Mouse (Mus musculus) forebrain, embryonic 16.5 days (tissue): Measurements from ENCODE around the gene Il2rb. TPM values are rescaled to one million over a fixed set of nuclear protein-coding genes. Genes with fewer than 3 reads are reported as not detected.

Experiments used
- ATAC-seq: fragments of 200-750 bp; cut with Nextera tagmentation; 2 replicates; pipeline ENCODE4 v1.8.0; 2017; ENCODE audit warnings: mild to moderate bottlenecking, moderate library complexity
- H3K27ac ChIP-seq: fragments of 300-500 bp; sonication (generic); 2 replicates; pipeline ENCODE4 v1.5.1; 2014; ENCODE audit warnings: low read length, control low read depth
- H3K27me3 ChIP-seq: fragments of 300-500 bp; sonication (generic); replicated peaks from 2 replicates; pipeline ENCODE4 v1.6.1; 2014; ENCODE audit warnings: low read length; ENCODE audit not compliant: control insufficient read depth, insufficient read depth
- H3K36me3 ChIP-seq: fragments of 300-500 bp; sonication (generic); 2 replicates; pipeline ENCODE4 v1.6.1; 2014; ENCODE audit not compliant: control insufficient read depth, insufficient read depth
- H3K4me1 ChIP-seq: fragments of 300-500 bp; sonication (generic); replicated peaks from 2 replicates; pipeline ENCODE4 v1.6.1; 2014; ENCODE audit warnings: low read length; ENCODE audit not compliant: control insufficient read depth, insufficient read depth
- H3K4me2 ChIP-seq: fragments of 300-500 bp; sonication (generic); 2 replicates; pipeline ENCODE4 v1.6.1; 2014; ENCODE audit warnings: mild to moderate bottlenecking, low read length, control low read depth
- H3K4me3 ChIP-seq: fragments of 300-500 bp; sonication (generic); replicated peaks from 2 replicates; pipeline ENCODE4 v1.5.1; 2014; ENCODE audit warnings: mild to moderate bottlenecking, low read length, control low read depth
- H3K9ac ChIP-seq: fragments of 300-500 bp; sonication (generic); replicated peaks from 2 replicates; pipeline ENCODE4 v1.6.1; 2014; ENCODE audit warnings: low read depth, low read length, control low read depth
- H3K9me3 ChIP-seq: fragments of 300-500 bp; sonication (generic); 2 replicates; pipeline ENCODE4 v1.6.1; 2016; ENCODE audit warnings: low read length; ENCODE audit not compliant: control insufficient read depth
- WGBS: fragments of 180-500 bp; shearing (Covaris S2); extraction: QIAGEN DNeasy Blood & Tissue Kit; methylation state at CpG from one replicate; pipeline ENCODE4 v1.1.7; 2014; 5-methylcytosine and 5-hydroxymethylcytosine counted together
- polyA plus RNA-seq: library from polyadenylated mRNA; unstranded; fragments of >200 nt; fragmentation: Nextera tagmentation; extraction: Ambion mirVana; gene quantifications from 2 replicates; pipeline ENCODE4 v1.2.1, GENCODE M21; 2015

Il2rb gene
- polyA plus RNA-seq, 1 experiment from 2014 or later, result not detected

DNA sequence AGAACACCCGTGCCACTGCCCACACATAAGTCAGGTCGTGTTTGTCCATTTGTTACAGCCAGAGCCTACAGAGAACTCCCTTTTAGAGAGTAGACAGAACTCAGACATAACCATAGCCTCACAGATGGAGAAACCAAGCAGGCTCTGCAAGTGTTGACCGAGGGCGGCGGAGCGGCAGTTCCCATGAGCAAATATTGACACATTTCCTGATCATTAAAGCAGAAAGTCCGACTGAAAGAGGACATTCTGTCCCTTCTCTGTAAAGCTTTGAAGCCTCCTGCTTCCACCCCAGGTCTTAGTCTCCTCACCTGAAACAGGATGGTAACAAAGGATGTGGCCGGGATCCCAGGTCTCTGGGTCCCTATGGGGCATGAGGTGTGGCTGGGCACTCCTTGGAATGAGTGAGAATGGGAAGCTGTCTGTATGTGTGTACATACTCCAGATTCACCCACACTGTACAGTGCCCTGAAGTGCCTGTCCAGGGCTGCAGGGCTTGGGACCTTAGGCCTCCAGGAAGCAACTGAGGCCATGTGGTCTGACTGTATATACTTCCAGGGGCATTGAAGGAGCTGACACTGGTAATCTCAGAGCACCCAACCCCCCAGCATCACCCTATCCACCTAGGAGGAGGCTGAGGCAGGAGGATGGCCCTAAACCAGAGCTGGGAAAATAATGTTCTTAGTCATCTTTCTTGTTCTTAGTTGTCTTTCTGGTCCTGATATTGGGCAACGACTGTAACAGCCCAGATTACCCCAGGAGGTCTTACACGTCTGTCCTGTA lies 37.7 kb upstream of the Il2rb start:
- 77% methylated on average over 10 of the region's 10 CpGs for WGBS
- ATAC-seq, result no peak
- Histone ChIP-seq H3K9me3 (no peaks in the 10 kb centered on the region), H3K4me2 (no peak overlapping the region), H3K27me3 (no peaks in the 10 kb centered on the region), H3K27ac (no peak overlapping the region), H3K9ac (0 out of 2 replicates have a peak overlapping the region, but pooled peaks have one; percentile 10), H3K4me3 (no peak overlapping the region), H3K4me1 (peaks cover 20% of the 10 kb centered on the region), H3K36me3 (no peaks in the 10 kb centered on the region)

- H3K4me2 ChIP-seq, result peak overlapping the region; percentile 60
- H3K9ac ChIP-seq, result peak overlapping the region; percentile 65
- WGBS, result under 1% methylated on average over 25 of the region's 25 CpGs
- peak overlapping the region; percentile 37 for H3K4me3 ChIP-seq
- no peaks in the 10 kb centered on the region for H3K36me3 ChIP-seq
- H3K27ac ChIP-seq, result peak overlapping the region; percentile 67
- H3K9me3 ChIP-seq, result no peaks in the 10 kb centered on the region
- ATAC-seq, result peak; percentile 89
- peaks cover 20% of the 10 kb centered on the region for H3K4me1 ChIP-seq
- no peaks in the 10 kb centered on the region for H3K27me3 ChIP-seq
Measured at GRCm38 (mm10) chr15:78531901-78532469, 36.9 kb upstream of the Il2rb start.

DNA sequence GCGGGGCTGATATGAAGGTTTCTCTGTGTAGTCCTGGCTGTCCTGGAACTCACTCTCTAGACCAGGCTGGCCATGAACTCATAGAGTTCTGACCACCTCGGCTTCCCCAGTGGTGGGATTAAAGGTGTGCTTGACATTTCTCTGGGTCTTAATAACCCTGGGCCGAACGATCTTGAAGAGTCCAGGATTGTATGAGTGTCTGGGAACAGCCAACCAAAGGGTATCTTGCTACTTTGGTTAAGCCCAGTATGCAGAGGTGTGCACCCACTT lies 36.3 kb upstream of the Il2rb start:
- H3K27me3 ChIP-seq, result no peaks in the 10 kb centered on the region
- no peaks in the 10 kb centered on the region for H3K9me3 ChIP-seq
- H3K27ac ChIP-seq, result no peak overlapping the region
- H3K4me2 ChIP-seq, result peak overlapping the region; percentile 60
- no peak for ATAC-seq
- peak overlapping the region; percentile 37; the same call in 1 of the 2 replicates for H3K4me3 ChIP-seq
- 77% methylated on average over 4 of the region's 4 CpGs for WGBS
- H3K36me3 ChIP-seq, result no peaks in the 10 kb centered on the region
- H3K9ac ChIP-seq, result peak overlapping the region; percentile 65; the same call in 1 of the 2 replicates
- peaks cover 20% of the 10 kb centered on the region for H3K4me1 ChIP-seq

DNA sequence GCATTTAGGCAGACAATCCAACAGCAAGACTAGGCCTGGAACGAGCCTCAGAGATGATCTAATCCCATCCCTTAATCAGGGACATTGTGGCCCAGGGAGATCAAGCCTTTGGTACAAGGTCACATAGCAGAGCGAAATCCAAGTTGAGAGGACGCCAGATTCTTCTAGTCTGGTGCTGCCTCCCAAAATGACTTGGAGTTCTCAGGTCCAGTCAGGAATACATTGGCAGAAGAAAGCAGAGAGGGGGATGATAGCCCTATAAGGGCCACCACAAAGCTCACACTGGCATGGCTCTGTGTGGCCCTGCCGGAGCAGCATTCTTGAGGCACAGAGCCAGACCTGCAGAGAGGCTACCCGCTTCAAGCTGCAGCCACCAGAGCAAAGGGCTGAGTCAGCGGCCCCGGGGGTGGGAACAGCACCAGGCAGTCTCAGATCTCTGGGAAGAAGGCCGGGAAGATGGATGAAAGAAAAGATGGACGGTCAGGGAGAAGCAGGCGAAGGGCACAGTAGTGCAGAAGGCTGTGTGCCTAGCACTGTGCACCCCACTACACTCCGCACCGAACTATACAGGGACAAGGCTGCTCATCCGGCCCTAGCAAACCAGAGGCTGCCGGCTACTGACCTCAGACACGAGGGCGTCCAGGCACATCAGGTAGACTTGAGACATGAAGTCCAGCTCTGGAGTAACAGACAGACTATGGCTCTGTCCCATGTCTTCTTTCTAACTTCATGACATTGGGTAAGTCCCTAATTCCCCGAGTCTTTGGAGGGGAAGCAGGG lies 35.8 kb upstream of the Il2rb start, which contains the start of gene C1qtnf6:
C1qtnf6 (minus strand) TSS at position 746 of the 780 bp plus-strand sequence.
- Histone ChIP-seq H3K9ac (peak within 1 kb of the TSS; percentile 65), H3K4me2 (peak within 1 kb of the TSS; percentile 60), H3K27ac (peak within 1 kb of the TSS; percentile 67), H3K9me3 (no peaks in the 10 kb centered on the region), H3K4me3 (peak within 1 kb of the TSS; percentile 37), H3K4me1 (peaks cover 20% of the 10 kb centered on the region), H3K36me3 (no peaks in the 10 kb centered on the region), H3K27me3 (no peaks in the 10 kb centered on the region)
- WGBS, result 74% methylated on average over 17 of the region's 17 CpGs
- no peak for ATAC-seq

DNA sequence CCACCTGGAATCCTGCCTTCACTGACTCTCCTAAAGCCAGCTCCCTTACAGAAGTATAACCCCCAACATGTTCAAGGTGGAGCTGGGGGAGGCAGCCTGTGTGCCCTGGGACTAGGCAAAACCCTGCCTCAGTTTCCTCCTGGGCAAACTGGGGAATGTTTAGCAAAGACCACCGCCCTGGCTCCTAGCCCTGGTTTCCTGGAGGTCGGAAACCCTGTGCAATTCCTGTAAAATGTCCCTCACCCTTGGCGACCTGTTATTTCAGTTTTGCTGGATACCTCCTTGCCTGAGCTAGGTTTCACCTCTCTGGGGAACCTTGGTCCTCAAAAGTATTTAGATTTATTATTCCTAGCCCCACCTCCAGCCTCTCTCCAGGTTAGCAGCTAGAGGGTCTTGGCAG lies 35.1 kb upstream of the Il2rb start:
- no peaks in the 10 kb centered on the region for H3K9me3 ChIP-seq
- no peak for ATAC-seq
- peak overlapping the region; percentile 70 for H3K9ac ChIP-seq
- 0 out of 2 replicates have a peak overlapping the region, but pooled peaks have one; percentile 12 for H3K27ac ChIP-seq
- H3K4me1 ChIP-seq, result peaks cover 20% of the 10 kb centered on the region
- H3K27me3 ChIP-seq, result no peaks in the 10 kb centered on the region
- no peaks in the 10 kb centered on the region for H3K36me3 ChIP-seq
- 0 out of 2 replicates have a peak overlapping the region, but pooled peaks have one; percentile 68 for H3K4me2 ChIP-seq
- WGBS, result 80% methylated on average over 3 of the region's 3 CpGs
- no peak overlapping the region for H3K4me3 ChIP-seq

- Histone ChIP-seq H3K36me3 (no peaks in the 10 kb centered on the region), H3K9ac (peak overlapping the region; percentile 70), H3K27me3 (no peaks in the 10 kb centered on the region), H3K9me3 (no peaks in the 10 kb centered on the region), H3K4me2 (peak overlapping the region; percentile 68), H3K27ac (peak overlapping the region; percentile 71; the same call in 1 of the 2 replicates), H3K4me3 (peak overlapping the region; percentile 42), H3K4me1 (peaks cover 20% of the 10 kb centered on the region)
- WGBS, result 4% methylated on average over 15 of the region's 15 CpGs
- ATAC-seq, result peak; percentile 56
Measured at GRCm38 (mm10) chr15:78529428-78529990, 34.4 kb upstream of the Il2rb start.

GRCm38 (mm10) chr15:78528726-78529411 lies 33.8 kb upstream of the Il2rb start:
- WGBS, result 51% methylated on average over 11 of the region's 11 CpGs
- H3K27me3 ChIP-seq, result no peaks in the 10 kb centered on the region
- peak overlapping the region; percentile 68 for H3K4me2 ChIP-seq
- H3K9ac ChIP-seq, result peak overlapping the region; percentile 70
- peak overlapping the region; percentile 35; the same call in 1 of the 2 replicates for H3K27ac ChIP-seq
- peak overlapping the region; percentile 42 for H3K4me3 ChIP-seq
- H3K36me3 ChIP-seq, result no peaks in the 10 kb centered on the region
- peaks cover 20% of the 10 kb centered on the region for H3K4me1 ChIP-seq
- ATAC-seq, result no peak
- no peaks in the 10 kb centered on the region for H3K9me3 ChIP-seq

GRCm38 (mm10) chr15:78527973-78528372 lies 32.9 kb upstream of the Il2rb start:
- Histone ChIP-seq H3K4me2 (no peak overlapping the region), H3K27ac (no peak overlapping the region), H3K27me3 (no peaks in the 10 kb centered on the region), H3K9ac (no peak overlapping the region), H3K36me3 (no peaks in the 10 kb centered on the region), H3K4me3 (no peak overlapping the region), H3K4me1 (peaks cover 20% of the 10 kb centered on the region), H3K9me3 (no peaks in the 10 kb centered on the region)
- WGBS, result 87% methylated on average over 7 of the region's 7 CpGs
- ATAC-seq, result no peak
